Mouse (Mus musculus) thymus, postnatal 25 days (tissue): ENCODE measurements around the gene Mus81.

Source experiments
- DNase-seq: peaks from one replicate; pipeline ENCODE4 v3.0.0; 2022

Gene Mus81

GRCm38 (mm10) chr19:5466916-5467500 is 21.2 kb downstream of the Mus81 start:
- no peak for DNase-seq

- no peak for DNase-seq
These were observed 23.2 kb downstream of the Mus81 start for GRCm38 (mm10) chr19:5465037-5465436.

GRCm38 (mm10) chr19:5463791-5464562 is 24.2 kb downstream of the Mus81 start:
- peak; percentile 77 for DNase-seq

GRCm38 (mm10) chr19:5463212-5463611 is 25.0 kb downstream of the Mus81 start:
- DNase-seq = no peak

GRCm38 (mm10) chr19:5461411-5461810 is 26.8 kb downstream of the Mus81 start:
- no peak for DNase-seq

GRCm38 (mm10) chr19:5460465-5460911 is 27.7 kb downstream of the Mus81 start, which contains the start of gene Fibp:
Gene Fibp (plus strand): TSS chr19:5460615.
- DNase-seq = peak; percentile 81

GRCm38 (mm10) chr19:5459896-5460295 is 28.3 kb downstream of the Mus81 start:
- no peak for DNase-seq

- no peak for DNase-seq
These were observed 29.2 kb downstream of the Mus81 start for GRCm38 (mm10) chr19:5459019-5459418.

GRCm38 (mm10) chr19:5457746-5458442 is 30.3 kb downstream of the Mus81 start, which contains the start of gene Ccdc85b:
Gene Ccdc85b (minus strand): TSS chr19:5457894.
- no peak for DNase-seq

- DNase-seq = peak; percentile 96
These were observed 31.1 kb downstream of the Mus81 start for GRCm38 (mm10) chr19:5456922-5457745.

- no peak for DNase-seq
These were observed 31.8 kb downstream of the Mus81 start for GRCm38 (mm10) chr19:5456241-5456921.

- no peak for DNase-seq
These were observed 32.6 kb downstream of the Mus81 start for GRCm38 (mm10) chr19:5455568-5455967.

GRCm38 (mm10) chr19:5455037-5455436 is 33.2 kb downstream of the Mus81 start:
- no peak for DNase-seq

- no peak for DNase-seq
These were observed 36.4 kb downstream of the Mus81 start for GRCm38 (mm10) chr19:5451766-5452165.

- DNase-seq = no peak
These were observed 38.5 kb downstream of the Mus81 start for GRCm38 (mm10) chr19:5449673-5450072.

GRCm38 (mm10) chr19:5448354-5449150 is 39.6 kb downstream of the Mus81 start:
- no peak for DNase-seq

GRCm38 (mm10) chr19:5447515-5448353 is 40.5 kb downstream of the Mus81 start, which contains the start of gene Fosl1:
Gene Fosl1 (plus strand): TSS chr19:5447547.
- DNase-seq = peak; percentile 84

GRCm38 (mm10) chr19:5445747-5446146 is 42.5 kb downstream of the Mus81 start:
- no peak for DNase-seq

- DNase-seq = no peak
These were observed 43.2 kb downstream of the Mus81 start for GRCm38 (mm10) chr19:5444954-5445353.

- DNase-seq = no peak
These were observed 43.8 kb downstream of the Mus81 start for GRCm38 (mm10) chr19:5444371-5444908.
